Mouse (Mus musculus): Measurements from ENCODE around the gene Praf2. TPM values are rescaled to one million over a fixed set of nuclear protein-coding genes. Genes with fewer than 3 reads are reported as not detected.
A peak's percentile ranks its signal among the peaks of the same experiment; 100 is the strongest.
"Not testable (repeated sequence)": the region's sequence is repeated elsewhere in the genome, so short reads cannot be mapped to it uniquely, and the experiment has no call there.

Gene Praf2
- polyA plus RNA-seq, 1 experiment from 2014 or later = 58.9 TPM

DNA sequence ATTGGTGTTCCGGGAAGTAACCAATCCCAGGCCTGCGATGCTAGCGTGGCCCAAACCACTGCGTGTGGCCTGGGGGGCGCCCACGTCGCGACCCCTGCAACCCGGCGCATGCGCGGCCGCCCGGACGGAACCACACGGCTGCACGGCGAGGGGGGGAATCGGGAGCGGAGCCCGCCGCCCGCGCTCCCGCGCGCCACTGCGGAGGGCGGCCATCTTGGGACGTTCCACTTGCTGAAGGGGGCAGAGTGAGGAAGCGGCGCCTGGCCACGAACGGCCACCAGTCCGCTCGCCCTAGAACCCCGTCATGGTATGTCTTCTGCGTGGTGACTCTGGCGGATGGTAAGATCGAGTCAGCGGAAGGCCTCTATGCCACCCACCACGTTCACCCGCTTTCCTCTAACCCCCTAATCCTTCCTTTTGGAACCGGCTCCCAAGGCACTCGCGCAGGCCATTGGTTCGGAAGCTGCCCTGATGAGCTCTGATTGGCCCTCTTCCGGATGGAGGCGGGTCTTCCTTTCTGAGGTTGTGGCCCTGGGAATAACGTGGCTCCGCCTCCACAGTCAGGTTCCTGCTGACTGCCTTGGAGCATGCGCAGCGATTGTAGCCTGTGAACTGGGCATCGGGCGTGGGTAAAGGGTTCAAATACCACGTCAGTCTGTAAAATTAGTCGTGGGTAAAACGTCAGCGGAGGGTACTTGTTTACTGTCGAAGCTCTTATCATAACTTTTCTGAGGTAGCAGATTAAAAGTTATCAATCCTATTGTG, 13.9 kb upstream of the Praf2 start, which contains the start of gene Wdr45:
TSS of gene Wdr45 (plus strand) at position 199 of the 765 bp plus-strand sequence.
- H3K36me3 ChIP-seq, H3K9me3 ChIP-seq, H3K4me1 ChIP-seq, H3K27me3 ChIP-seq, H3K27ac ChIP-seq: not testable (repeated sequence)
- Histone ChIP-seq H3K4me3 (peak within 1 kb of the TSS; percentile 37), H3K4me2 (peak within 1 kb of the TSS; percentile 50), H3K9ac (0 out of 2 replicates have a peak within 1 kb of the TSS, but pooled peaks have one; percentile 22)
- WGBS = 14% methylated on average over 25 of the region's 60 CpGs
- ATAC-seq (ENCODE audit: borderline replicate concordance, extremely low read depth, low FRiP score, low TSS enrichment) = peak; percentile 97

DNA sequence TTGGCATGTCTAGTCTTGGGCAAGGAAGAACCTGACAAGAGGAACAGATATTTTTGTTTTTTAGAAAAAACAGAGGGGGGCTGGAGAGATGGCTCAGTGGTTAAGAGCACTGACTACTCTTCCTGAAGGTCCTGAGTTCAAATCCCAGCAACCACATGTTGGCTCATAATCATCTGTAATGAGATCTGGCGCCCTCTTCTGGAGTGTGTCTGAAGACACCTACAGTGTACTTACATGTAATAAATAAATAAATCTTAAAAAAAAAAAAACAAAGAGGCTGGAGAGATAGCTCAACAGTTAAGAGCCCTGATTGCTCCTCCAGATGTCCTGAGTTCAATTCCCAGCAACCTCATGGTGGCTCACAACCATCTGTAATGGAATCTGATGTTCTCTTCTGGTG, 12.2 kb upstream of the Praf2 start:
- H3K27me3 ChIP-seq; H3K9me3 ChIP-seq; H3K27ac ChIP-seq; H3K36me3 ChIP-seq; H3K4me1 ChIP-seq; H3K4me2 ChIP-seq; H3K9ac ChIP-seq; ATAC-seq (ENCODE audit: borderline replicate concordance, extremely low read depth, low FRiP score, low TSS enrichment); H3K4me3 ChIP-seq: not testable (repeated sequence)
- 39% methylated on average over 1 of the region's 1 CpGs for WGBS

DNA sequence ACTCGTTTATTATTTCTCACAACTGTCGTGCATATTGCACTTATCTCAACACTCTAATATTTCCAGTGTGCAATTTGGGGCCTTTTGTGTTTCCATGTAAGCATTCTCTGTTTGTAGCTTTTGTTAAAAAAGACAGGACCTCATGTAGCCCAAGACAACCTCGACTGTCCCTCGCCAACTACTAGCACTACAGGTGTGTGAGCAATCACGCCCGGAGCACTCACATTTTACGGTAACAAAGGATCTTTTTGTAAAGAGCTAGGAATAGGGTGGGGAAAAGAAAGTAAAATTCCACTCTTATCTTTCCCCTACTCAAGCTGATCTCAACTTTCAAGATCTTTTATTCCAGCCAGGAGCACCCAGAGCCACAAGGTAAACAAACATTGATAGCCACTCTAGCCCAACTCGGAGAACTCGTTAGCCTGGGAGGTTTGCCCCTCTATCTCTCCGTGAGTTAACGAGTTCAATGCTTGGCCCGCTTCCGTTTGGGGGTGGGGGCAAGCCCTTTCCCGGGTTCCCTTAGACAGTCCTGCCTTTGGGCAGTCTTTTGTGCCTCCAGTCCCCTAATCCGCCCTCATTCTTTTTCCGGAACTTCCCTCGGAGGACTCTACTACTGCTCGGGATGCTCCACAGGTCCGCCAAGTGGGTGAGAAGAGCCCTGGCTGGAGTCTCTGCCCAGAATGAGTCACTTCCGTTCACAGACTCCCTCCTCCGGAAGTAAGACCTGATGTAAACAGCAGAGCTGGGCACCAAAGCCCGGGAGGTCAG, 6.5 kb upstream of the Praf2 start, which contains the start of gene Gm45208:
TSS of gene Gm45208 (plus strand) at position 732 of the 768 bp plus-strand sequence.
- ATAC-seq (ENCODE audit: borderline replicate concordance, extremely low read depth, low FRiP score, low TSS enrichment) = peak; percentile 91
- Histone ChIP-seq H3K4me2 (peak within 1 kb of the TSS; percentile 61), H3K9me3 (no peaks in the 10 kb centered on the region), H3K4me3 (peak within 1 kb of the TSS; percentile 59), H3K4me1 (peaks cover 5% of the 10 kb centered on the region; the same call in 1 of the 2 replicates), H3K9ac (peak within 1 kb of the TSS; percentile 62), H3K36me3 (0 out of 2 replicates have a peak, but pooled peaks cover 3% of the 10 kb centered on the region), H3K27ac (peak within 1 kb of the TSS; percentile 96), H3K27me3 (no peaks in the 10 kb centered on the region)
- WGBS = 15% methylated on average over 22 of the region's 22 CpGs

DNA sequence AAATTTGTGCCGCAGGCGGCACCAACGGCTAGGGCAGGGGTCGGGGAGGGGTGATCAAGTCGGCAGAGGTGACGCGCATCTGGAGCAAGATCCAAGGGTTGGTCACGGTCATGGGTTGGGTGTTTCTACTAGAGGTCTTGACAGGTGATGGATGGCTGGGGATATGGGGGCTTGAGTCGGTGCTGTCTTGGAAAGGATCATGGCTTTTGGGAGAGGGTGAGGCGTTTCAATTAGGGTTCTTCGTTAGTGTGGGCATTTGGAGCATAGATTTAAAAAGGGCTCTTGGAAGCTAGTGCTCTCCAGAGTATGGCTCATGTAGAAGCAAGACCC, 6.0 kb upstream of the Praf2 start:
- peak overlapping the region; percentile 61 for H3K4me2 ChIP-seq
- no peaks in the 10 kb centered on the region for H3K27me3 ChIP-seq
- peak overlapping the region; percentile 62 for H3K9ac ChIP-seq
- H3K4me1 ChIP-seq = peaks cover 5% of the 10 kb centered on the region; the same call in 1 of the 2 replicates
- H3K9me3 ChIP-seq = no peaks in the 10 kb centered on the region
- no peak; the same call in none of the 2 replicates for ATAC-seq (ENCODE audit: borderline replicate concordance, extremely low read depth, low FRiP score, low TSS enrichment)
- H3K36me3 ChIP-seq = 0 out of 2 replicates have a peak, but pooled peaks cover 3% of the 10 kb centered on the region
- 16% methylated on average over 11 of the region's 11 CpGs for WGBS
- H3K27ac ChIP-seq = peak overlapping the region; percentile 96
- H3K4me3 ChIP-seq = peak overlapping the region; percentile 59

DNA sequence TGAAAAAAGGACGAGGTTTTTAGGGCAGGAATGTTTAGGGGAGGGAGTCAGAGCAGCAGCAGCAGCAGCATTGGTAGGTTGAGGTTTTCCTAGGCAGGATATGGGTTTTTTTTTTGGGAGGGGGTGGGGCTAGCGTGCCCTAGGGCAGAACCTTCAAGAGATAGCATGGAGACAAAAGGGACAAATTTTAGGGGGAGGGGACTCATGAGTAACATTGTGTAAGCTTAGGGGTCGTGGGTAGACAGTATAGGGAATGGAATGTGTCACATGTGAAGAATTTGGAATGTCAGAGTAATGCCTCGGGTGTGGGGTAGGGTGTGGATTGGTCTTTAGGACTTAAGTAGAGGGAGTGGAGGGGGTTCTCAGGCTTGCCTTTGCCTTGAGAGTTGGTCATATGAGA, 5.5 kb upstream of the Praf2 start:
- peak overlapping the region; percentile 96; the same call in 1 of the 2 replicates for H3K27ac ChIP-seq
- H3K27me3 ChIP-seq = no peaks in the 10 kb centered on the region
- peaks cover 7% of the 10 kb centered on the region for H3K4me1 ChIP-seq
- H3K36me3 ChIP-seq = 0 out of 2 replicates have a peak, but pooled peaks cover 3% of the 10 kb centered on the region
- H3K9ac ChIP-seq = peak overlapping the region; percentile 62
- H3K4me3 ChIP-seq = peak overlapping the region; percentile 59
- 19% methylated on average over 4 of the region's 4 CpGs for WGBS
- no peaks in the 10 kb centered on the region for H3K9me3 ChIP-seq
- peak overlapping the region; percentile 61 for H3K4me2 ChIP-seq
- ATAC-seq (ENCODE audit: borderline replicate concordance, extremely low read depth, low FRiP score, low TSS enrichment) = no peak

DNA sequence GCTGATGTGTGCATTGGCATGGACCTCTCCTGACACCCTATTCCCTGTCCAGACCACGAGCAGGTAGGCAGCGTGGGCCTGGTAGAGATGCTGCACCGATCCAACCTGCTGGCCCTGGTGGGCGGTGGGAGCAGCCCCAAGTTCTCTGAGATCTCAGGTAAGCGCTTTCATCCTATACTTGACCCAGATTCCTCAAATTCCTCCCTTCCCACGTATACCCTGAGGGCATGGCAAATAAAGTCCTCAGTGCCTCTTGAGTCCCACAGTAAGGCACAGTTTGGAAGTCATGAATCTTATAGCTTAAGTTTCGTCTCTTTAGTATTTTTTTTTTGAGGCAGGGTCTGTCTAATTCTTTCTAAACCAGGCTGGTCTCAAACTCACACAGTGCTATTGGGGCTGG, 4.1 kb upstream of the Praf2 start:
- no peak for ATAC-seq (ENCODE audit: borderline replicate concordance, extremely low read depth, low FRiP score, low TSS enrichment)
- Histone ChIP-seq H3K27me3 (no peaks in the 10 kb centered on the region), H3K9me3 (no peaks in the 10 kb centered on the region), H3K9ac (no peak overlapping the region), H3K4me2 (peak overlapping the region; percentile 61; the same call in 1 of the 2 replicates), H3K4me1 (peaks cover 11% of the 10 kb centered on the region), H3K36me3 (0 out of 2 replicates have a peak, but pooled peaks cover 3% of the 10 kb centered on the region), H3K27ac (peak overlapping the region; percentile 59), H3K4me3 (no peak overlapping the region)
- 73% methylated on average over 7 of the region's 7 CpGs for WGBS

DNA sequence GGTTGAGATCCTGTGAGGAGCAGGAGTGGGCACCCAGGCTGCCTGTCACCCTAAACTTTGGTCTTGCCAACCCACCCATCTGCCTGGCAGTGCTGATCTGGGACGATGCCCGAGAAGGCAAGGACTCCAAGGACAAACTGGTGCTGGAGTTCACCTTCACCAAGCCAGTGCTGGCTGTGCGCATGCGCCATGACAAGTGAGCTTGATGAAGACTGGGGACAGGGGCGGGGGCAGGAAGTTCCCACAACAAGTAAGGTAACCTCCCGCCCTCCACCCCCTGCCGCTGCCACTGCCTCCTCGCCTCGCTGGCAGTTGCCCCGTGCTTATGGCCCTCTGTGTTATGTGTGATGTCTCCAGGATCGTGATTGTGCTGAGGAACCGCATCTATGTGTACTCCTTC, 2.4 kb upstream of the Praf2 start:
- Histone ChIP-seq H3K4me2 (no peak overlapping the region), H3K4me1 (peaks cover 11% of the 10 kb centered on the region), H3K9me3 (no peaks in the 10 kb centered on the region), H3K4me3 (no peak overlapping the region), H3K27me3 (no peaks in the 10 kb centered on the region), H3K9ac (no peak overlapping the region), H3K36me3 (0 out of 2 replicates have a peak, but pooled peaks cover 3% of the 10 kb centered on the region), H3K27ac (no peak overlapping the region)
- 83% methylated on average over 12 of the region's 12 CpGs for WGBS
- no peak for ATAC-seq (ENCODE audit: borderline replicate concordance, extremely low read depth, low FRiP score, low TSS enrichment)

DNA sequence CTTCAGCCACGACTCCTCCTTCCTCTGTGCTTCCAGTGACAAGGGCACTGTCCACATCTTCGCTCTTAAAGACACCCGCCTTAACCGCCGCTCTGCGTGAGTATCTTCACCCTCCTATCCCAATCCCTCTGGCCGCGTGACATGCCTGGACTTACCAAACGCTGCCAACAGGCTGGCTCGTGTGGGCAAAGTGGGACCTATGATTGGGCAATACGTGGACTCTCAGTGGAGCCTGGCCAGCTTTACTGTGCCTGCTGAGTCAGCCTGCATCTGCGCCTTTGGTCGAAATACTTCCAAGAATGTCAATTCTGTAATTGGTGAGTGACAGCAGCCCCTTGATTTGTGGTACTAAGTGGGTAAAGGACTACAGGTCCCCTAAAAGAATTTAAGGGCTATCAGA, 1.1 kb upstream of the Praf2 start:
- peaks cover 11% of the 10 kb centered on the region for H3K4me1 ChIP-seq
- 0 out of 2 replicates have a peak, but pooled peaks cover 3% of the 10 kb centered on the region for H3K36me3 ChIP-seq
- WGBS = 88% methylated on average over 13 of the region's 13 CpGs
- no peak overlapping the region for H3K4me2 ChIP-seq
- no peak overlapping the region for H3K9ac ChIP-seq
- no peaks in the 10 kb centered on the region for H3K9me3 ChIP-seq
- ATAC-seq (ENCODE audit: borderline replicate concordance, extremely low read depth, low FRiP score, low TSS enrichment) = no peak
- H3K4me3 ChIP-seq = no peak overlapping the region
- H3K27me3 ChIP-seq = no peaks in the 10 kb centered on the region
- no peak overlapping the region; the same call in 1 of the 2 replicates for H3K27ac ChIP-seq

DNA sequence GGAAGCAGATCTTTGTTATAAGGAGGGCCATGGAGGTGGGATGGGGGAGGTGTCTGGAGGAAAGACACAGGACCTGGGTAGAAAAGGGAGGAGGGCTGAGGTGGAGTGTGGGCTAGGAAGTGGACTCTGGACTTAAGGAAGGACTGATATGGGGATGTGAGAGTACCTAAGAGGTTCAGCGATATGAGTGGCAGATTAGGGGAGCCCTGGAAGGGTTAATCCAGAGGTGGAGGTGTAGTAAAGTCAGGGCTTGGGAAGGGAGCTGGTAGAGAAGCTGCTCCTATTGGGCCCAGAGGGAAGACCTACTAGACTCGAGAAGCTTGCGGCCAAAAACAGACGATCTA, 655 bp downstream of the Praf2 start:
- 24% methylated on average over 4 of the region's 4 CpGs for WGBS
- H3K36me3 ChIP-seq = 0 out of 2 replicates have a peak, but pooled peaks cover 3% of the 10 kb centered on the region
- peak; percentile 25; the same call in 1 of the 2 replicates for ATAC-seq (ENCODE audit: borderline replicate concordance, extremely low read depth, low FRiP score, low TSS enrichment)
- H3K4me3 ChIP-seq = peak overlapping the region; percentile 52
- peak overlapping the region; percentile 54 for H3K4me2 ChIP-seq
- no peaks in the 10 kb centered on the region for H3K27me3 ChIP-seq
- H3K4me1 ChIP-seq = peaks cover 6% of the 10 kb centered on the region; the same call in 1 of the 2 replicates
- H3K27ac ChIP-seq = no peak overlapping the region
- no peaks in the 10 kb centered on the region for H3K9me3 ChIP-seq
- H3K9ac ChIP-seq = peak overlapping the region; percentile 54

DNA sequence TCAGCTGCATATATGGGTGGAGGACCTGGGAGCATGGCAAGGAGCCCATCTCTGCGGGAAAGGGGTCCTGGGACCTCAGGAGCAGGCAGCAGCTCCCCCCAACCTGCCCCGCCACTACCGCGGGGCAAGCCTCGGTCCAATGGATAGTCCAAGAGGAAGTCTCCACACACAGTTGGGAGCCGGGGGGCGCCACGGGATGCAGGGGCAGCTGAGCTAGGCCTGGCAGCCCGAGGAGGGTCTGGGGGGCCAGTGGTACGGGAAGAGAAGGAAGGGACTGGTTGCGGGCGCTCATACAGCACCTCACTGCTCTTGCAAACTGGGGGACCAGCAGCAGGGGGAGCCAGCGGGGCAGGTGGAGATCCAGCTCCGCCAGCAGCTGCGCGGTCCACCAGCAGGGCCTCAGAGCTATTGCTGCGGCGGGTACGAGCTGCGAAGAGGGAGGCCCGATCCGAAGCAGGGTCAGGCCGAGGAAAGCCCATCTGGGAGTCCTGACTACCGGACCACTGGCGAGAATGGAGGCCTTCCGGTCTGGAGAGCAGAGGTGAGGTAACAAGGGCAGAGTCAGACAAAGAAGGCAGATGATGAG, 5.4 kb downstream of the Praf2 start:
- ATAC-seq (ENCODE audit: borderline replicate concordance, extremely low read depth, low FRiP score, low TSS enrichment) = no peak
- Histone ChIP-seq H3K9ac (no peak overlapping the region), H3K4me2 (no peak overlapping the region)

DNA sequence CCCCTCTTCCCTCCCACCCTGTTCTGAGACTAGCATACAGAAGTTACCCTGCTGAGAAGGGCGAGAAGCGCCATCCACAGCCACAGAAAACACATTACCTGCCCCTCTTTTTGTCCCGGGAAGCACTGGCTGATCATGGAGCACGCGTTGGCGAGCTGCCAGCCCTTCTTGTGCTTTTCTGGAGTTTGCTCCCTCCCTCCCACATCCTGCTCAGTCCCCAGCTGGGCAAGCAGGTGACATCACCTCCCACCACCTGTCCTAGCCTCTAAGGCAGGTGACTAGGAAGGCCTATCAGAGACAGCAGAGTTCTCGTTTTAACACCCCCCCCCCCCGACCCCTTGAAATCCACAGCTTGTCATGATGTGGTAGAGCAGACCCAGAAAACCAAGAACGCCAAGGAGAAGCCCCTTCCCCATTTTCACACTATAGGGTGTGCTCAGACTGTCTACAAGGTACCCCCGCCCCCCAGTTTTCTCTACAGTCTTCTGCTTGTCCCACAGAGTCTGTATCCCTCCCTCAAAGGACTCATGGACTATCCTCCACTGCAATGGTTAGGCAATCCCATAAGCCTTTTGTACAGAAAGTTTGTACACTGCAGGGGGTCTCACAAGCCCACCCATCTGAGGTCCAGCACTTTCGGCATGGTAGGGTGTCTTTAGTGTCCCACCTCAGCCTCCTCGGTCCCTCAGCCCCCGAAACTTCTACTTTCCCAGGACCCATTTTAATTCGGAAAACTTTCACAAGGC, 11.3 kb downstream of the Praf2 start:
- Histone ChIP-seq H3K4me2 (peak overlapping the region; percentile 41), H3K27me3 (no peaks in the 10 kb centered on the region), H3K4me3 (peak overlapping the region; percentile 26), H3K4me1 (no peaks in the 10 kb centered on the region), H3K36me3 (no peaks in the 10 kb centered on the region), H3K9ac (no peak overlapping the region), H3K9me3 (no peaks in the 10 kb centered on the region), H3K27ac (peak overlapping the region; percentile 75)
- 47% methylated on average over 14 of the region's 14 CpGs for WGBS
- peak; percentile 66; the same call in 1 of the 2 replicates for ATAC-seq (ENCODE audit: borderline replicate concordance, extremely low read depth, low FRiP score, low TSS enrichment)

More for the DNA sequence above, 5.4 kb downstream of the Praf2 start:
- WGBS = 29% methylated on average over 25 of the region's 26 CpGs
- Histone ChIP-seq H3K36me3 (no peaks in the 10 kb centered on the region), H3K4me3 (no peak overlapping the region), H3K27ac (no peak overlapping the region), H3K4me1 (no peaks in the 10 kb centered on the region), H3K9me3 (no peaks in the 10 kb centered on the region), H3K27me3 (no peaks in the 10 kb centered on the region)
